Mouse (Mus musculus) midbrain, embryonic 11.5 days (tissue): ENCODE data around the gene Ccdc148. TPM values are rescaled to one million over a fixed set of nuclear protein-coding genes. Genes with fewer than 3 reads are reported as not detected.

Source experiments
- ATAC-seq: fragments of 200-750 bp; cut with Nextera tagmentation; 2 replicates; pipeline ENCODE4 v1.8.0; 2017; ENCODE audit warnings: moderate TSS enrichment, moderate library complexity; ENCODE audit not compliant: low FRiP score
- DNase-seq: peaks from one replicate; pipeline ENCODE4 v3.0.0; 2015; ENCODE audit warnings: low spot score; ENCODE audit errors: missing footprints
- H3K27ac ChIP-seq: fragments of 300-500 bp; sonication (generic); 2 replicates; pipeline ENCODE4 v1.5.1; 2014; ENCODE audit warnings: low read depth, low read length
- H3K27me3 ChIP-seq: fragments of 300-500 bp; sonication (generic); 2 replicates; pipeline ENCODE4 v1.6.1; 2014; ENCODE audit warnings: mild to moderate bottlenecking, low read length, moderate library complexity, mixed read lengths; ENCODE audit not compliant: control insufficient read depth, insufficient read depth
- H3K36me3 ChIP-seq: fragments of 300-500 bp; sonication (generic); 2 replicates; pipeline ENCODE4 v1.6.1; 2014; ENCODE audit warnings: mild to moderate bottlenecking, low read length, moderate library complexity, mixed read lengths; ENCODE audit not compliant: control insufficient read depth, insufficient read depth
- H3K4me1 ChIP-seq: fragments of 300-500 bp; sonication (generic); 2 replicates; pipeline ENCODE4 v1.6.1; 2014; ENCODE audit warnings: low read length; ENCODE audit not compliant: control insufficient read depth, insufficient read depth
- H3K4me2 ChIP-seq: fragments of 300-500 bp; sonication (generic); 2 replicates; pipeline ENCODE4 v1.6.1; 2014; ENCODE audit warnings: mild to moderate bottlenecking, moderate library complexity
- H3K4me3 ChIP-seq: fragments of 300-500 bp; sonication (generic); 2 replicates; pipeline ENCODE4 v1.5.1; 2014; ENCODE audit warnings: low read depth, low read length
- H3K9ac ChIP-seq: fragments of 300-500 bp; sonication (generic); 2 replicates; pipeline ENCODE4 v1.6.1; 2014; ENCODE audit warnings: low read length
- H3K9me3 ChIP-seq: fragments of 300-500 bp; sonication (generic); 2 replicates; pipeline ENCODE4 v1.6.1; 2016; ENCODE audit warnings: low read length; ENCODE audit not compliant: control insufficient read depth
- WGBS: fragments of 180-500 bp; shearing (Covaris S2); extraction: QIAGEN DNeasy Blood & Tissue Kit; methylation state at CpG from one replicate; pipeline ENCODE4 v1.1.7; 2014; 5-methylcytosine and 5-hydroxymethylcytosine counted together
- polyA plus RNA-seq: library from polyadenylated mRNA; unstranded; fragments of >200 nt; fragmentation: Nextera tagmentation; extraction: Ambion mirVana; gene quantifications from 2 replicates; pipeline ENCODE4 v1.2.1, GENCODE M21; 2014

Gene Ccdc148
- polyA plus RNA-seq, 1 experiment from 2014 or later = 0.55 TPM

DNA sequence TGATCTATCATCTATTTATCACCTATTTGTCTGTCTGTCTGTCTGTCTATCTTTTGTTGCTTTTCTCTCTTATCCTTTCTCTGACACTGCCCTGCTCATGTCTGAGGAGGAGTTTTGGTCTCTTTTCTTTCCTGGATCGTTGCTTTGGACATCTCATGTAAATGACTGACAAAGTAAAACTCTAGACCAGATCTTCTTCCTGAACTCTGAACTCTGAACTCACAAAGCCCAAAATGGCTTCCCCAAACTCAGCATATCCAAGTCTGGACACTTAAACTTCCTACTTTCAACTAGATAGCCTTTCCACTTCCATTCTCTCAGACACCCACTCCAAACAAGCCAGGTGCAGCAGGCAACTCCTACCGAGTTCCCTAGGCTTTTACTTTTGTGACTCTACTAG, 163.3 kb downstream of the Ccdc148 start:
- Histone ChIP-seq H3K4me2 (no peak overlapping the region), H3K9me3 (no peaks in the 10 kb centered on the region), H3K4me3 (no peak overlapping the region), H3K36me3 (no peaks in the 10 kb centered on the region), H3K27me3 (no peaks in the 10 kb centered on the region), H3K4me1 (no peaks in the 10 kb centered on the region), H3K9ac (no peak overlapping the region), H3K27ac (no peak overlapping the region)
- no peak for DNase-seq
- no peak for ATAC-seq
- 81% methylated on average over 2 of the region's 2 CpGs for WGBS

DNA sequence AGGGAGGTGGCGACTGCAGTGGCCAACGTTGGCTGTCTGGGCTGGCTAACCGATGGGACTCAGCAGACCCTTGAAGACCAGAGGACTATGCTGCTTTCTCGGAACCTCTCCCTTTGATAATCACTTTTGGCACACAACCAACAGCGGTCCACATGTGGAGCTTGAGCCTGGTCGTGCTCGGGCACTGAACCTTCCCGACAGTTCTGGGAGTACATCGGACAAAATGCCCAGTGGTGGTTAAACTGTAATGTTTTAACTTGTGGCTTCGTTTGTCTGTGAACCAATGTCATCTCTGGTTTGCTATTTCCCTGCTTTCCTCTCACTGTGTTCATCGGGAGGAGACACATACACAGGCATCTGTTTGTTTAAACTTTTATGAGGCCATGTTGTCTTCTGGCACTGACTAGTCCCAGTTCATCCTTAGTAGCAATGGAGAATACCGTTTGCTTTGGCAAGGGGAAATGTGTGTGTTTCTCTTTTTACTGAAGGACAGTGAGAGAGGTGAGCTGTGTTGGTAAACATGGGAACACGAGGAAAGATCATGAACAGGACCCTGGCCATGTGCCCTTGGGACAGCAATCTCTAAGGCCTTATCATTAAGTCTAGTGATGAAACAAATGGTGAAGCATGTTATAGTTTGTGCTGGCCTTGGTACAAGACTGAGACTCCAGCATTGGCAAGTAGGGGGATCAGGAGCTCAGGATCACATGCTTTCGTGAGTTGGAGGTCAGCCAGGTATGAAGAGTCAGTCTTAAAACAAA, 167.9 kb downstream of the Ccdc148 start:
- H3K4me2 ChIP-seq = no peak overlapping the region
- H3K4me1 ChIP-seq = no peaks in the 10 kb centered on the region
- 87% methylated on average over 14 of the region's 14 CpGs for WGBS
- DNase-seq (no peak), ATAC-seq (no peak)
- H3K9me3 ChIP-seq = no peaks in the 10 kb centered on the region; the same call in 1 of the 2 replicates
- H3K36me3 ChIP-seq = no peaks in the 10 kb centered on the region
- H3K27me3 ChIP-seq = no peaks in the 10 kb centered on the region
- no peak overlapping the region for H3K9ac ChIP-seq
- no peak overlapping the region for H3K27ac ChIP-seq
- H3K4me3 ChIP-seq = no peak overlapping the region

DNA sequence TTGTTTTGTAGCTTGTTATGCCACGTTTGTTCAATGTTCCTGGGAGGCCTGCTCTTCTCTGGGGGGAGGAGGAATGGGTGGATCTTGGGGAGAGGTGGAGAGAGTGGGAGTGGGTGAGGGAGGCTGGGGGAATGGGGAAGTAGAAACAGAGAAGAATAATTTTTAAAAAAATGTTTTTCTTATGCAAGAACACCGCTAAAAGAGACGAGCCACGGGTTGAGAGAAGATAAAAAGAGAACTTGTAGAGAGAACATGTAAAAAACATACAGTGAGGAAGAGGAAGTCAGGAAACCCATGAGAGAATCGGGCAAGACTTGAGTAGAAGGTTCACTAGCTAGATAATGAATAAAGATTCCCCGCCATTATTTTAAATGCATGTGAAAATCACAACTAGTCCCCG, 182.4 kb downstream of the Ccdc148 start:
- H3K9me3 ChIP-seq = no peaks in the 10 kb centered on the region
- no peak for ATAC-seq
- DNase-seq = no peak
- no peak overlapping the region for H3K4me2 ChIP-seq
- H3K36me3 ChIP-seq = no peaks in the 10 kb centered on the region
- no peaks in the 10 kb centered on the region for H3K27me3 ChIP-seq
- WGBS = 88% methylated on average over 7 of the region's 7 CpGs
- no peaks in the 10 kb centered on the region for H3K4me1 ChIP-seq
- no peak overlapping the region for H3K4me3 ChIP-seq
- no peak overlapping the region for H3K27ac ChIP-seq
- H3K9ac ChIP-seq = no peak overlapping the region

DNA sequence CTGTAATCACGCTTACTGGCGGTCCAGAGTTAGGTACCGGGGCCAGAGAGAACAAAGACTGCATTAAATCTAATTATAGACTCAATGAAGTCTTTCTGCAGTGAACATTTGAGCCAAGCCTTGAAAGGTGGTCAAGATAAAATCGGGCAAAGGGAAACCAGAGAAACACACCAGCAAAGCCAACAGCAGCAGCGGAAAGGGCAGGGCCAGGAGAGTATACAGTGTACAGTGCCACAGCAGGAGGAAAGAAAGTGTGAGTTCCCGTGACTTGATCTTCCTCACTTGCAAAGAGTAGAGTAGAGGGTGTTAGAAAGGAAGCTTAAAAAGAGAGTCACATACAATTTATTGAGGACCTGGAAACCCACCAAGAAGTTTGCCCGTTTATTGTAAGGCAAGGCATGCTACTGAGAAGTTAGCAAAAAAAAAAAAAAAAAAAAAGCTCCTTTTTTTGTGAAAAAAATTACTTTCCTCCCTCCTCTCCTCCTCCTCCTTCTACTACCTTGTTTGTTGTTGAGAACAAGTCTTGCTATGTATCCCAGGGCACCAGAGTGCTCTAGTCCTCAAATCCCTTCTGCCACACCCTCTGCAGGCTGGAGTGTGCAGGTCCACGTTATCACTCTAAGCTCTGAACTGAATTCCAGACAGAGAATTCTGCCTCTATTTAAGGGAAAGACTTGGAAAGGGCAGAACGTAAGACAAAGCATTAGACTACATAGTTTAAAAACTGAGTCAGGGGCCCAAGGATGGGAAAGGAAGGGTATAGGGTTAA, 188.8 kb downstream of the Ccdc148 start:
- Histone ChIP-seq H3K4me2 (no peak overlapping the region), H3K9me3 (no peaks in the 10 kb centered on the region), H3K36me3 (no peaks in the 10 kb centered on the region), H3K27me3 (no peaks in the 10 kb centered on the region), H3K4me1 (no peaks in the 10 kb centered on the region), H3K27ac (no peak overlapping the region), H3K9ac (no peak overlapping the region), H3K4me3 (no peak overlapping the region)
- 67% methylated on average over 9 of the region's 9 CpGs for WGBS
- ATAC-seq (no peak), DNase-seq (no peak)

DNA sequence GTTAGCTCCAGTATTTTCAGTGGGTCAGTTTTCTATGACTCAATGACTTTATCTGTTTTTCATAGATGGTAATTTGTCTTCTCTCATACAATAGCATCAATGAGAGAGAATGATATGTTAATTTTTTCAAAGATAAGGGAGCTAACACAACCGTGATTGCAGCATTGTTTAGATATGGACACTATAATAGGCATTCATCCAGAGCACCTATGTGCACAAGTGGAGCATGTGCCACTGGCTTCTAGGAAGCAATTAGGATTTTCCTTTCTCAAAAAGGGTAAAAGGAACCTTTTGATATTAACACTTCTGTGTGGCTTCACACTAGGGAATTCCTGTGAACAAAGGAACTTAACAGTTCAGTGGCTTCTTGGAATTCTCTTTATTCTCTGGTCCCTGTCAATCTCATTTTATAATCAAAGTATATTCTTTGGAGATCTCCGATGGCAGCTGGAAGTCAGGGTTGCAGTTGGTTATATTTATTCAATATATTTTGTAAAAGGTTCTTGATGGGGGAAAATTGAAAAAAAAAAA, 203.6 kb downstream of the Ccdc148 start:
- H3K27me3 ChIP-seq = no peaks in the 10 kb centered on the region
- peaks cover 9% of the 10 kb centered on the region for H3K4me1 ChIP-seq
- DNase-seq (peak; percentile 87), ATAC-seq (peak; percentile 64; the same call in 1 of the 2 replicates)
- no peak overlapping the region for H3K9ac ChIP-seq
- no peak overlapping the region for H3K27ac ChIP-seq
- no peak overlapping the region for H3K4me3 ChIP-seq
- H3K36me3 ChIP-seq = no peaks in the 10 kb centered on the region
- H3K4me2 ChIP-seq = no peak overlapping the region
- no peaks in the 10 kb centered on the region for H3K9me3 ChIP-seq
- 15% methylated on average over 2 of the region's 2 CpGs for WGBS

DNA sequence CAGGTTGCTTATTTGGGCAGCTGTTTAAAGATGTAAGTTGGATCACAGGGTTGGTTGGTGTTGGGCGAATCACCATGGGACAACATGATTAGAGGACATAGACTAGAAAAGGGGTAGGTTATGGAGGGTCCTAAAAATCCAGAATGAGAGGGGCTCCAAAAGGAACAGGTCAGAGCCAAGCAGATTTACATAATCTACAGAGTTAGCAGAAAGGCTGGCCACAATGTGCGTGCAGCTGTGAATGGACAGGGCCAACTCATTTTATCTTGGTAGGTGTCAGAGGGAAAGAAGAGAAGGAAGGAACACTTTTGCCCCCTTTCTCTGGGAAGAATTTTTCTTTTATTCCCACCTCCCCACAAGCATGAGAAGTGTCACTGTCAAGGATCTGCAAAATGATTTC, 204.1 kb downstream of the Ccdc148 start:
- DNase-seq (no peak), ATAC-seq (peak; percentile 62; the same call in 1 of the 2 replicates)
- H3K27me3 ChIP-seq = no peaks in the 10 kb centered on the region
- WGBS = 34% methylated on average over 2 of the region's 2 CpGs
- no peaks in the 10 kb centered on the region for H3K9me3 ChIP-seq
- no peak overlapping the region for H3K9ac ChIP-seq
- no peak overlapping the region for H3K4me2 ChIP-seq
- no peak overlapping the region for H3K4me3 ChIP-seq
- H3K4me1 ChIP-seq = peaks cover 9% of the 10 kb centered on the region
- H3K36me3 ChIP-seq = no peaks in the 10 kb centered on the region
- H3K27ac ChIP-seq = no peak overlapping the region

DNA sequence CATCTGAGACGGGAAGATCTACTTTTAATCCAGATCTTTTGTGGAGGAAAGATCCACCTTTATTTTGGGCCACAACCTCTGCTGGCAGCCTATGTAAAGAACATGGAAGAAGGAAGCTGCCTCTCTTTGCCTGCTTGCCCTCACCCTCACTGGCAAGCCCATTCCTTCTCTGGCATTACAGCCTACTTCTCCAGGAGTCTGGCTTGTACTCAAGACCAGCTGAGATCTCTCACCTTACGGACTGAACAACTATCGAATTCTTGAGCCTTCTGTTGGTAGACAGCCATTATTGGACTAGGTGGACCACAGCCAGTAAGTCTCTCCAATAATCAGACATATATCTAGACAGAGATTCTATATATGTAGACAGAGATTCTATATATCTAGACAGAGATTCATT, 208.4 kb downstream of the Ccdc148 start:
- Histone ChIP-seq H3K27me3 (no peaks in the 10 kb centered on the region), H3K4me1 (peaks cover 5% of the 10 kb centered on the region)
- ATAC-seq = no peak

DNA sequence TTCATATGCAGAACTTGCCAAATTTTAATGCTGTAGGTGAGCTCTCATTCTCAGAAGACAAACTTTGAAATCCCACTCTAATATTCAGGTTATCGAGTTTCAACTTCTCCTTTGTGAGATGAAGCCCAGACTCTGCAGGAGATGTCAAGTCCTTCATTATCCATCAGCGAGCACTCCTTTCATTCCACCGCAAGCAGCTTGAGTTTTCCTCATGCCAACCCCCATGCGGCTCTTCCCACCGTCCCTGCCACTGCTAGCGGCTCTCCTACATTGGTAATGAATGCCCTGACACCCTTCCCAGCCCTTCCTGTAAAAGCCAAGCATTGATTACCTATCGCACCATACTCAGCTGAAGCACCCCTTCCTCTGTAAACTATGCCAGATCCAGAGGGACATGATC, 211.7 kb downstream of the Ccdc148 start:
- 73% methylated on average over 7 of the region's 7 CpGs for WGBS

More for the DNA sequence above, 208.4 kb downstream of the Ccdc148 start:
- Histone ChIP-seq H3K9me3 (no peaks in the 10 kb centered on the region), H3K36me3 (no peaks in the 10 kb centered on the region), H3K9ac (no peak overlapping the region), H3K4me2 (no peak overlapping the region), H3K27ac (no peak overlapping the region), H3K4me3 (no peak overlapping the region)
- DNase-seq = no peak
- WGBS = 87% methylated on average over 3 of the region's 3 CpGs

DNA sequence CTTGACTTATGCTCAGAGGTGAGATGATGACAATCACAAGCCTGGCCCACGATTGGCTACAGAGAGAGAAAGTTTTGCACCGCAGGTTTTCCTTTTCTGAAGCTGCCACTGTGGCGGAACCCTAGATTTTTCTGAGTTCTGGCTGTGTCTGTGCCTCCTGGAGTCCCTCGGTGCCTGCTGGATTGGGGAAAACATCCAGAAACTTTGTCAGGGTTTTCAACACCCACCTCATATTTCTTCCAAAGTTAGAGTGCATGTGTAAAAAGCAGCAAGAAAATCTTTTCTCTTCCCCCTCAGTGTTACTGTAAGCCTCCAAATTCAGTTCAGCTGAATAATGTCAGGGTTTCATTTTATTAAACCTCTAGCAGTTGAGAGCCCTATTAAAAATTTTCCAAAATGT, 219.1 kb downstream of the Ccdc148 start:
- Histone ChIP-seq H3K4me1 (no peaks in the 10 kb centered on the region), H3K4me2 (no peak overlapping the region), H3K9ac (no peak overlapping the region), H3K4me3 (no peak overlapping the region), H3K27me3 (no peaks in the 10 kb centered on the region), H3K36me3 (no peaks in the 10 kb centered on the region), H3K27ac (no peak overlapping the region), H3K9me3 (no peaks in the 10 kb centered on the region)
- no peak for ATAC-seq
- DNase-seq = no peak
- 86% methylated on average over 4 of the region's 4 CpGs for WGBS

More for the DNA sequence above, 211.7 kb downstream of the Ccdc148 start:
- Histone ChIP-seq H3K36me3 (no peaks in the 10 kb centered on the region), H3K4me1 (no peaks in the 10 kb centered on the region), H3K27ac (no peak overlapping the region), H3K4me2 (no peak overlapping the region), H3K9ac (no peak overlapping the region), H3K27me3 (no peaks in the 10 kb centered on the region), H3K4me3 (no peak overlapping the region), H3K9me3 (no peaks in the 10 kb centered on the region)
- ATAC-seq (no peak), DNase-seq (no peak)
